Mouse (Mus musculus): ENCODE data around the gene Atf5.

Atf5 gene

GRCm38 (mm10) chr7:44768129-44768528 is 48.3 kb downstream of the Atf5 start:
- DNase-seq (ENCODE audit: low spot score), result no peak

All from left cerebral cortex, adult 11 months (tissue).